Mouse (Mus musculus): ENCODE data around the gene Ccnjl. TPM values are rescaled to one million over a fixed set of nuclear protein-coding genes. Genes with fewer than 3 reads are reported as not detected.

Gene Ccnjl
- 1.3 TPM for polyA plus RNA-seq (2014; fragmentation: Illumina TruSeq; extraction: RNeasy Lipid Tissue Mini Kit (QIAGEN cat#74804); ENCODE audit: low read depth, low replicate concordance)

DNA sequence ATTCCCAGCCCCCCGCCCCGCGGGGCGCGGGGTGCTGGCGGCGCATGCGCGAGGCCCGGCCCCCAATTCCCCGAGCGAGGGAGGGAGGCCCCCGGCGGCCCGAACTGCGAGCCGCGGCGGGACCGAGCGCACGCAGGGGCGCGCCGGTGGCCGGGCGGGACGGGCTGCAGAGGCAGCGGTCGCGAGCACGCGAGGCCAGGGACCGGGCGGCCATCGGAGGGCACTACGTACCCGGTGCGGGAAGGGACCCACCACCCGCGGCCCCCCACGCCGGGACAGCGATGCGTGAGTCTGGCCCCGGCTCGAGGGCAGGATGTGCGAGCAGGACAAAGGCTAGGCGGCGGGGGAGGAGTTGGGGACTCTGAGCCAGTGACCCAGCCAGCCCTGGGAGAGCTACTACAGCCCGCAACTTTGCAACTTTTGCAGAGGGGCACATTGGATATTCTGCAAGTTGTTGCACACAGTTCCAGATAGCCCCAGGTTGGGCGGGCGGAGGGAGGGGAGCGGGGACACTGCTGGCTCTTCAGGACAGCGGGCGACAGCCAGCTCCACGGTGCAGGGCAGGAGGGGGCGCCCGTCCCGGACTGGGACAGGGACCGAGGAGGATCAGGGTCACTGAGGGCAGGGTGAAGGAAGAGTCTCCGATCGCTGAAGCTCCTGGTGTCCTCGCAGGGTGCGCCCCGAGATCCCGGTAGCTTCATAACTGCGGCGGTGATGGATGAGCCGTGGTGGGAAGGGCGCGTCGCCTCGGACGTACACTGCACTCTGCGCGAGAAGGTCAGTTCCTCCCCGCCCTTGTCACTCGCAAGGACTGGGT lies at the start of gene Ccnjl:
Ccnjl (plus strand) TSS at position 102 of the 817 bp plus-strand sequence.

DNA sequence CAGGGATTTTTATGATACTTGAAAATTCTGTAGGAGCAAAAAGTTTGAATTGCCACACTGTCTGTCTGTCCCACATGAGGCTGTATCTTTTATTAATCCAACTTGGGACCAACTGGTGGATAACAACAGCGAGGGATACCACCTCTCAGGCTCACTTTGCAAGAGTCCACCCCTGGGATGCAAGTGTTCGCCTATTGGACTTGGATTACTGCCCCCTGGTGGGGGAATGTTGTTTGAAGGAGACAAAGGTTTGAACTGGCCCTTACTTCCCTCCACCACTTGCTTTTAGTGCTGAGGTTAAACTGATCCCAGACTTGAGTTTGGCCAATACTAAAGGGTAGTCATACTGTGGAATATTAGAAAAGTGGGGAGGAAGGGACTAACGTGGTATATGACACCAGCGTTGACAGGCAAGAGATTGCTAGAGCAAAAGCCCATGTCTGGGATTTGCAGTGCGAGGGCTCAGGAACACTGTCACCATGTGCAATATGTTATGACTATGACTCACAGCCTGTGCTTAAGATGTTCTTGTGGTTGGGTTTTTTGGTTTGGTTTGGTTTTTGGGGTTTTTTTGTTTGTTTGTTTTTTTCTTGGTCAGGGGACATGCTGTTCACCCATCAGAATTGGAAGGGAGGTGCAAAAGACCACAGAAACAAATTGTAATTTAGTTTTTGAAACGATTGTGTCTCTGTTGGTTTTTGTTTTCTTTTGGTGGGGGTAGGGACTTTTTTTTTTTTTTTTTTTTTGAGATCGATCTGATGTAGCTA lies 57.9 kb downstream of the Ccnjl start, which contains the start of gene 4933415A04Rik:
4933415A04Rik (plus strand) TSS at position 717 of the 767 bp plus-strand sequence.

DNA sequence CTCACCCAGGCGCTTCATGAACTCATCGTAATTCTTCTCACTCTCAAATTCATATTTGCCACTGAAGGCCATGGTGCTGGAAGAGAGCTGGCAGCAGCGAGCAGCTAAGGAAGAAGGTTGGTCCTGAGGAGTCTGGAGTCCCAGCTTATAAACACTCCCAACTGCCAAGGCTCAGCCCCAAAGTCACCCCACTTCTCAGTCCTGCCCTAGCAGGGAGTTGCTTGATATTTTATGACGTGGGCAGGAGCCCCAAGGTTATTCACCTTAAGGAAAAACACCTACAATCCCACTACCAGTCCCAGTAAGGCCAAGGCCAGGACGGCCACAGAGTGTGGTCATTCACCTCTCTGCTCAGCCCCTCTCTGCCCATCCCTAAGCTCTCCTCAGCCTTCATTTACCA lies 72.9 kb downstream of the Ccnjl start, which contains the start of gene Fabp6:
Fabp6 (minus strand) TSS at position 101 of the 400 bp plus-strand sequence.

Other genes with a start within 250 kb of the Ccnjl start
- gene Pttg1, start 102.5 kb upstream of the Ccnjl start, polyA plus RNA-seq (2014; fragmentation: Illumina TruSeq; extraction: RNeasy Lipid Tissue Mini Kit (QIAGEN cat#74804); ENCODE audit: low read depth, low replicate concordance): 66.2 TPM
- 129 TPM for gene Slu7, start 95.0 kb upstream of the Ccnjl start, polyA plus RNA-seq (2014; fragmentation: Illumina TruSeq; extraction: RNeasy Lipid Tissue Mini Kit (QIAGEN cat#74804); ENCODE audit: low read depth, low replicate concordance)
- gene C1qtnf2, start 54.5 kb upstream of the Ccnjl start, polyA plus RNA-seq (2014; fragmentation: Illumina TruSeq; extraction: RNeasy Lipid Tissue Mini Kit (QIAGEN cat#74804); ENCODE audit: low read depth, low replicate concordance): 0.52 TPM
- not detected for gene 4933415A04Rik, start 58.3 kb downstream of the Ccnjl start, polyA plus RNA-seq (2014; fragmentation: Illumina TruSeq; extraction: RNeasy Lipid Tissue Mini Kit (QIAGEN cat#74804); ENCODE audit: low read depth, low replicate concordance)
- gene Fabp6, start 72.8 kb downstream of the Ccnjl start, polyA plus RNA-seq (2014; fragmentation: Illumina TruSeq; extraction: RNeasy Lipid Tissue Mini Kit (QIAGEN cat#74804); ENCODE audit: low read depth, low replicate concordance): not detected
- 28.4 TPM for gene Pwwp2a, start 153.2 kb downstream of the Ccnjl start, polyA plus RNA-seq (2014; fragmentation: Illumina TruSeq; extraction: RNeasy Lipid Tissue Mini Kit (QIAGEN cat#74804); ENCODE audit: low read depth, low replicate concordance)
- gene Ttc1, start 219.2 kb downstream of the Ccnjl start, polyA plus RNA-seq (2014; fragmentation: Illumina TruSeq; extraction: RNeasy Lipid Tissue Mini Kit (QIAGEN cat#74804); ENCODE audit: low read depth, low replicate concordance): 99.8 TPM

Measured in adrenal gland, adult 10 weeks (tissue).